Mouse (Mus musculus): ENCODE data around the gene Tcaim. TPM values are rescaled to one million over a fixed set of nuclear protein-coding genes. Genes with fewer than 3 reads are reported as not detected.

The Tcaim gene
- total and polyA plus RNA-seq, 2 experiments from 2014 or later, result 6.6 to 7.3 TPM

DNA sequence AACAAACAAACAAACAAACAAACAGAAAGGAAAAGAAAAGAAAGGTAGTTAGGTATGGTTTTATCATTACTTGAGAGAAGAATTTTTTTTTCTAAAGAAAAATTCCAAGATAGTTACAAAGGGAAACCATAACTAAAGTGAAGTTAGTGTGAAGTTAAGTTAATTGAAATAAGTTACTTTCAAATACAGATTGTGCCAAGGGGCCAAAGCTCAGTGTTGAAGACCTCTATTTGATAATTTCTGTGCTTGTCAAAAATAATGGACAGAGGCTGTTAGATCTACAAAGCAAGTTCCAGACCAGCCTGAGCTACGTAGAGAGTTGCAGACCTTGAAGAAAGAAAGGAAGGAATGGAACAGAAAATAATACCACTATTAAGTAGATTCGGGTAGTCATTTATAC is 1.8 kb downstream of the Tcaim start:
- 97% methylated on average over 2 of the region's 2 CpGs for WGBS
- H3K27ac ChIP-seq (ENCODE audit: low read depth, low read length), result no peak overlapping the region
- TF ChIP-seq CTCF (IDR thresholded peaks at IDR 0.05), result no peak
- no peak for DNase-seq (ENCODE audit: low spot score)
- no peak overlapping the region for H3K4me3 ChIP-seq (ENCODE audit: low read depth, low read length)
- no peak for ATAC-seq (ENCODE audit: low FRiP score)
- H3K9ac ChIP-seq (replicated peaks; ENCODE audit: low read length, poor library complexity, severe bottlenecking), result no peak overlapping the region
- H3K4me2 ChIP-seq (ENCODE audit: low read depth, low read length, poor library complexity, severe bottlenecking), result no peak overlapping the region
- H3K27me3 ChIP-seq (ENCODE audit: insufficient read depth, low read length), result no peaks in the 10 kb centered on the region
- peaks cover 7% of the 10 kb centered on the region; the same call in 1 of the 2 replicates for H3K36me3 ChIP-seq (ENCODE audit: insufficient read depth, low read length)
- peaks cover 4% of the 10 kb centered on the region for H3K4me1 ChIP-seq (ENCODE audit: insufficient read depth, low read length)
- no peaks in the 10 kb centered on the region for H3K9me3 ChIP-seq (ENCODE audit: low read length)

- WGBS, result 89% methylated on average over 3 of the region's 3 CpGs
- Histone ChIP-seq H3K27me3 (ENCODE audit: insufficient read depth, low read length) (no peaks in the 10 kb centered on the region), H3K9ac (replicated peaks; ENCODE audit: low read length, poor library complexity, severe bottlenecking) (no peak overlapping the region), H3K4me1 (ENCODE audit: insufficient read depth, low read length) (peaks cover 4% of the 10 kb centered on the region), H3K4me3 (ENCODE audit: low read depth, low read length) (no peak overlapping the region), H3K9me3 (ENCODE audit: low read length) (no peaks in the 10 kb centered on the region), H3K4me2 (ENCODE audit: low read depth, low read length, poor library complexity, severe bottlenecking) (no peak overlapping the region), H3K27ac (ENCODE audit: low read depth, low read length) (no peak overlapping the region), H3K36me3 (ENCODE audit: insufficient read depth, low read length) (peaks cover 7% of the 10 kb centered on the region)
- no peak for ATAC-seq (ENCODE audit: low FRiP score)
- no peak for TF ChIP-seq CTCF (IDR thresholded peaks at IDR 0.05)
- DNase-seq (ENCODE audit: low spot score), result no peak
These were observed 4.9 kb downstream of the Tcaim start for GRCm38 (mm10) chr9:122810212-122810611.

GRCm38 (mm10) chr9:122812386-122812785 is 7.0 kb downstream of the Tcaim start:
- no peak overlapping the region for H3K9ac ChIP-seq (replicated peaks; ENCODE audit: low read length, poor library complexity, severe bottlenecking)
- DNase-seq (ENCODE audit: low spot score) (no peak), ATAC-seq (ENCODE audit: low FRiP score) (no peak)
- H3K27ac ChIP-seq (ENCODE audit: low read depth, low read length), result no peak overlapping the region
- H3K36me3 ChIP-seq (ENCODE audit: insufficient read depth, low read length), result peaks cover 13% of the 10 kb centered on the region
- no peak overlapping the region for H3K4me3 ChIP-seq (ENCODE audit: low read depth, low read length)
- no peak overlapping the region for H3K4me2 ChIP-seq (ENCODE audit: low read depth, low read length, poor library complexity, severe bottlenecking)
- H3K4me1 ChIP-seq (ENCODE audit: insufficient read depth, low read length), result no peaks in the 10 kb centered on the region
- no peaks in the 10 kb centered on the region for H3K27me3 ChIP-seq (ENCODE audit: insufficient read depth, low read length)
- H3K9me3 ChIP-seq (ENCODE audit: low read length), result no peaks in the 10 kb centered on the region
- 91% methylated on average over 5 of the region's 5 CpGs for WGBS
- TF ChIP-seq CTCF (IDR thresholded peaks at IDR 0.05), result no peak

- Histone ChIP-seq H3K9ac (replicated peaks; ENCODE audit: low read length, poor library complexity, severe bottlenecking) (no peak overlapping the region), H3K4me1 (ENCODE audit: insufficient read depth, low read length) (no peaks in the 10 kb centered on the region), H3K27ac (ENCODE audit: low read depth, low read length) (no peak overlapping the region), H3K9me3 (ENCODE audit: low read length) (no peaks in the 10 kb centered on the region), H3K4me3 (ENCODE audit: low read depth, low read length) (no peak overlapping the region), H3K27me3 (ENCODE audit: insufficient read depth, low read length) (no peaks in the 10 kb centered on the region), H3K36me3 (ENCODE audit: insufficient read depth, low read length) (peaks cover 9% of the 10 kb centered on the region), H3K4me2 (ENCODE audit: low read depth, low read length, poor library complexity, severe bottlenecking) (no peak overlapping the region)
- DNase-seq (ENCODE audit: low spot score), result no peak
- TF ChIP-seq CTCF (IDR thresholded peaks at IDR 0.05), result no peak
- WGBS, result 93% methylated on average over 2 of the region's 2 CpGs
- ATAC-seq (ENCODE audit: low FRiP score), result no peak
These were observed 9.4 kb downstream of the Tcaim start for GRCm38 (mm10) chr9:122814775-122815174.

DNA sequence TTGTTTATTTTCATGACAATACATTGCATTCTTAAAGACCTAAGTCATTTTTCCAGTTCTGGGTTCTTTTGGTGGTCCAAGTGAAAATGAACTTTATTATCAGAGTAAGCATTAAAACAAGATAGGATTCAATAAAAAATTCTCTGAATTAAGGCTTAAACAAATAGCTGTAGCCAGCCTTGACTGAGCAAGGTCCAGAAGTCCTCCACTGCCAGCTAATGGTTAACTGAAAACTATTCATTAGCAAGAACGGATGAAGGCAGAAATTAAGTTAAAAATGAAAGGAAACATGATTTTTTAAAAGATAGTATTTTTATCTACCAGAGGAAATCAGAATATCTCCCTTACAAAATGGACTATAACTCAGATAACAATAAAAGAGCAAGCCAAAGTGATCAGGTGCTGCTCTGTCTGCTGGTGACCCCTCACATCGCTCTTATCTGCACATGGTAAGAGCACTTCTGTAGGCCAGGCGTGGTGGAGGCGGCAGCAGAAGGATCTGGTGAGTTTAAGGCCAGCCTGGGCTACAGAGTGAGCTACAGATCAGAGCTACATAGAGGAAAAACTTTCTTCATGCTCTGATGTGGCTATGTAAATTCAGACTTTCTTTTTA is 10.0 kb downstream of the Tcaim start:
- Histone ChIP-seq H3K9me3 (ENCODE audit: low read length) (no peaks in the 10 kb centered on the region), H3K4me1 (ENCODE audit: insufficient read depth, low read length) (no peaks in the 10 kb centered on the region), H3K27me3 (ENCODE audit: insufficient read depth, low read length) (no peaks in the 10 kb centered on the region), H3K36me3 (ENCODE audit: insufficient read depth, low read length) (peaks cover 9% of the 10 kb centered on the region; the same call in 1 of the 2 replicates), H3K9ac (replicated peaks; ENCODE audit: low read length, poor library complexity, severe bottlenecking) (no peak overlapping the region), H3K27ac (ENCODE audit: low read depth, low read length) (no peak overlapping the region), H3K4me2 (ENCODE audit: low read depth, low read length, poor library complexity, severe bottlenecking) (no peak overlapping the region), H3K4me3 (ENCODE audit: low read depth, low read length) (no peak overlapping the region)
- no peak for TF ChIP-seq CTCF (IDR thresholded peaks at IDR 0.05)
- WGBS, result 87% methylated on average over 4 of the region's 4 CpGs
- DNase-seq (ENCODE audit: low spot score) (no peak), ATAC-seq (ENCODE audit: low FRiP score) (no peak)

DNA sequence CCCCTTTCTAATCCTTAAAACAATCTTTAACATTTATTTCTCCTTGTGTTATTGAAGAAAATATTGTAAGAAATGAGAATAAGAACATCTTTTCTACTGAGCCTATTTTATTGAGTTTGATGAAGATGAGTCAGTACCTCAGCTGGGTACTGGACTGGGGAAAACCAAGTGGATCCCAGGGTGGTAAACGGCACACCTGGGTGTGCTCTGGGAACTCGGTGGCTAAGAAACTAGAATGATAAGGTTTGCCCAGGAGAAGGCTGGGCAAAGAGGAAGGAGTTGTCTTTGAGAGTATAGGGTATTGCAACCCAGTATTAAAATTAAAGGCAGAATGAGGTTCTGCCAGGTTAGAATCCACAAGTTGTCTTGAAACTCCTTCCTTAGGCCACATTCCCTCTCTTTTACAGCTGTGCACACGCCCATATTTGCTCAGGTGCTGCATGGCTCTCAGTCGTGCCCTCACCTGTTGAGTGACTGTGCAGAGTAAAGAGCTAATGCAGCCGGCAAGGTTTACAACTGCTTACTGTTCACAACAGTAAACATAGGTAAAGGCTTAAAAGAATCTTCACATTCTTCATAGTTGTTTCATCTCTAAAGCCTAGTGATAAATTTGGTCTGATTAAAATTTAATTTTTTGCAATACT is 18.2 kb downstream of the Tcaim start:
- Histone ChIP-seq H3K4me2 (ENCODE audit: low read depth, low read length, poor library complexity, severe bottlenecking) (no peak overlapping the region), H3K4me1 (ENCODE audit: insufficient read depth, low read length) (no peaks in the 10 kb centered on the region), H3K36me3 (ENCODE audit: insufficient read depth, low read length) (peaks cover 40% of the 10 kb centered on the region), H3K9me3 (ENCODE audit: low read length) (no peaks in the 10 kb centered on the region), H3K9ac (replicated peaks; ENCODE audit: low read length, poor library complexity, severe bottlenecking) (no peak overlapping the region), H3K27me3 (ENCODE audit: insufficient read depth, low read length) (no peaks in the 10 kb centered on the region), H3K4me3 (ENCODE audit: low read depth, low read length) (no peak overlapping the region), H3K27ac (ENCODE audit: low read depth, low read length) (no peak overlapping the region)
- no peak for ATAC-seq (ENCODE audit: low FRiP score)
- WGBS, result 90% methylated on average over 5 of the region's 5 CpGs
- no peak for DNase-seq (ENCODE audit: low spot score)
- TF ChIP-seq CTCF (IDR thresholded peaks at IDR 0.05), result no peak

Data from midbrain, postnatal 0 days (tissue).